Mouse (Mus musculus) forebrain, embryonic 11.5 days (tissue): Measurements from ENCODE around the gene Slc35a1. TPM values are rescaled to one million over a fixed set of nuclear protein-coding genes. Genes with fewer than 3 reads are reported as not detected.

Experiments
- ATAC-seq: fragments of 200-750 bp; cut with Nextera tagmentation; replicated peaks from 2 replicates; pipeline ENCODE4 v1.8.0; 2017; ENCODE audit warnings: moderate TSS enrichment; ENCODE audit not compliant: low FRiP score
- DNase-seq: peaks from one replicate; pipeline ENCODE4 v3.0.0-alpha.2; 2017; ENCODE audit warnings: low spot score
- H3K27ac ChIP-seq: fragments of 300-500 bp; sonication (generic); 2 replicates; pipeline ENCODE4 v1.5.1; 2014; ENCODE audit warnings: low read depth, low read length
- H3K27me3 ChIP-seq: fragments of 300-500 bp; sonication (generic); 2 replicates; pipeline ENCODE4 v1.6.1; 2014; ENCODE audit warnings: mild to moderate bottlenecking, low read length, mixed read lengths; ENCODE audit not compliant: control insufficient read depth, insufficient read depth
- H3K36me3 ChIP-seq: fragments of 300-500 bp; sonication (generic); 2 replicates; pipeline ENCODE4 v1.6.1; 2014; ENCODE audit warnings: mild to moderate bottlenecking, low read length, moderate library complexity, mixed read lengths; ENCODE audit not compliant: control insufficient read depth, insufficient read depth
- H3K4me1 ChIP-seq: fragments of 300-500 bp; sonication (generic); replicated peaks from 2 replicates; pipeline ENCODE4 v1.6.1; 2014; ENCODE audit warnings: low read length, mixed read lengths; ENCODE audit not compliant: control insufficient read depth, insufficient read depth
- H3K4me2 ChIP-seq: fragments of 300-500 bp; sonication (generic); 2 replicates; pipeline ENCODE4 v1.6.1; 2014; ENCODE audit warnings: low read depth, mild to moderate bottlenecking, low read length, moderate library complexity, mixed read lengths; ENCODE audit not compliant: severe bottlenecking
- H3K4me3 ChIP-seq: fragments of 300-500 bp; sonication (generic); 2 replicates; pipeline ENCODE4 v1.5.1; 2014; ENCODE audit warnings: low read depth, low read length
- H3K9ac ChIP-seq: fragments of 300-500 bp; sonication (generic); 2 replicates; pipeline ENCODE4 v1.6.1; 2014; ENCODE audit warnings: low read length
- H3K9me3 ChIP-seq: fragments of 300-500 bp; sonication (generic); 2 replicates; pipeline ENCODE4 v1.6.1; 2016; ENCODE audit warnings: low read length, mixed read lengths; ENCODE audit not compliant: control insufficient read depth
- WGBS: fragments of 180-500 bp; shearing (Covaris S2); extraction: QIAGEN DNeasy Blood & Tissue Kit; methylation state at CpG from one replicate; pipeline ENCODE4 v1.1.7; 2014; 5-methylcytosine and 5-hydroxymethylcytosine counted together
- polyA plus RNA-seq: library from polyadenylated mRNA; unstranded; fragments of >200 nt; fragmentation: Nextera tagmentation; extraction: Ambion mirVana; gene quantifications from 2 replicates; pipeline ENCODE4 v1.2.1, GENCODE M21; 2014

Slc35a1 gene
- polyA plus RNA-seq, 1 experiment from 2014 or later = 62.9 TPM

DNA sequence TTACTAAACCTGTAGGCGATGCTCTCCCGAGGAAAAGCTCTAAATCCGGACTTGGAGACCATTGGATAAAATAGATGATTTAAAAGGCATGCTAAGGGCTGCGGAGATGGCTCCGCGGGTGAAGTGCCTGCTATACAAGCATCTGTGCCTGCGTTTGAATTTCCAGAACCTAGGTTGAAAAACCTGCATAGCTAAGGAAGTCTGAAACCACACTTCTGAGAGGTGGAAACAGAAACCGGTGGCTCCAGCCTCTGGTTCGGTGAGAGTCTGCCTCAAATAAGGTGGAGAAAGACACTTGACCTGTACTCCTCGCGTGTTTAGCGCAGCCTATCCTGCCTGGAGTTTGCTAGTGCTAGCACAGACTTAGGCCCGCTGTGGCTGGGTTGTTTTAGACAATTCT is 71.9 kb downstream of the Slc35a1 start:
- Histone ChIP-seq H3K9me3 (no peaks in the 10 kb centered on the region), H3K9ac (peak overlapping the region; percentile 88), H3K4me1 (peaks cover 13% of the 10 kb centered on the region), H3K4me2 (peak overlapping the region; percentile 90), H3K4me3 (peak overlapping the region; percentile 77), H3K27ac (no peak overlapping the region), H3K27me3 (no peaks in the 10 kb centered on the region), H3K36me3 (no peaks in the 10 kb centered on the region)
- DNase-seq (no peak), ATAC-seq (0 out of 2 replicates have a peak, but pooled peaks have one; percentile 33)
- 2% methylated on average over 13 of the region's 13 CpGs for WGBS

DNA sequence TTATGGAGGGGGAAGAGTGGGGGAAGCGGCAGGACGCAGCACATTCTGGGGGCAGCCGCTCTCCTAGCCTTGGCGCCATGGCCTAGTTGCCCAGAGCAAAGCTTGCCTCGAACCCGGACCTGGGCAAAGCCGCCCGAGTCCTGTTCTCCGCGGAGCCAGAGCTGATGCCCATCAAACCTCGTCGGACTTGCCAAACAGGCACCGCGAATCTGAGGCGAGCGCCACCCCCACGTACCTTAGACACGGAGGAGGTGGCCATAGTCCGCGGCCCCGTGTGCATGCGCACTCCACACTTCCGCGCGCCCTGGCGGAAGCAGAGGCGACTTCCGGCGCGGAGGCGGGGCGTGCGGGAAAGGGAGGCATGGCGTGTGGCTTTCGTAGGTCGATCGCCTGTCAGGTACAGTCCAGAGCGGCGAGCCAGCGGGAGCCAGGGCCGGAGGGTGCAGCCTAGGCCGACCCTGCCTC is 72.6 kb downstream of the Slc35a1 start, which contains the start of the genes Orc3 and Rars2:
Orc3 (minus strand) TSS at position 315 of the 465 bp plus-strand sequence.
Rars2 (plus strand) TSS at position 328 of the 465 bp plus-strand sequence.
- 0% methylated on average over 42 of the region's 42 CpGs for WGBS
- Histone ChIP-seq H3K4me1 (peaks cover 13% of the 10 kb centered on the region), H3K36me3 (no peaks in the 10 kb centered on the region), H3K27ac (no peak within 1 kb of the TSS), H3K27me3 (no peaks in the 10 kb centered on the region), H3K9me3 (no peaks in the 10 kb centered on the region), H3K4me3 (peak within 1 kb of the TSS; percentile 77), H3K4me2 (peak within 1 kb of the TSS; percentile 90), H3K9ac (peak within 1 kb of the TSS; percentile 88)
- peak; percentile 93 for DNase-seq
- ATAC-seq = peak; percentile 99

DNA sequence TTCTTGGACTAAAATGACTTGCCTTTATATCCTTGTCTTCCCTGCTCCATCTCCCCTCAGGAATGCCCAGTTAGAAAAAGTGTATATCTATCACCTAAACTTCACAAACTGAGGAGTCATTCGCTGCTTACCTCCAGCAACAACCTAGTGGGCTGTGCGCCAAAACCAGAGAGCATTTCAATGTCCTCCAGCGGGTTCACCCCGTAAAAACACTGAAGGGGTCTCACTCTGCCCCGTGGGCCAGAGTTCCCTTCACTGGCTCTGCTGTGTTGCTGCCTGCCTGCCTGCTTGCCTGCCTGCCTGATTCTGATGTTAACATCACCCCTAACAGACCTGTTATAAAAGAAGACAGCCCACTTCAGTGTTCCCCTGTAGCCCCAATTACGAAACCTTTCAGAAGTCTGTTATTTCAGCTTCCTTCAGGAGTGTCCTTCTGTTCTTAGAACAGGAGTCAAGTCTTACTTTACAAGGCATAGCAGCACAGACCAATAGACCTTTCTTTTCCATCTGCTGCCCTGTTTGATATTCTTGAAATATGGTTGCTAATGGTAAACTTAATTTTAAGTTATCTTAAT is 73.6 kb downstream of the Slc35a1 start:
- peak overlapping the region; percentile 77 for H3K4me3 ChIP-seq
- no peaks in the 10 kb centered on the region for H3K36me3 ChIP-seq
- H3K27me3 ChIP-seq = no peaks in the 10 kb centered on the region
- H3K27ac ChIP-seq = no peak overlapping the region
- peak overlapping the region; percentile 88; the same call in 1 of the 2 replicates for H3K9ac ChIP-seq
- no peak for ATAC-seq
- no peaks in the 10 kb centered on the region for H3K9me3 ChIP-seq
- no peak for DNase-seq
- peak overlapping the region; percentile 90 for H3K4me2 ChIP-seq
- H3K4me1 ChIP-seq = peaks cover 13% of the 10 kb centered on the region
- WGBS = 78% methylated on average over 6 of the region's 6 CpGs

Other genes starting within 250 kb of the Slc35a1 start
- gene Akirin2, start 136.5 kb downstream of the Slc35a1 start, polyA plus RNA-seq = 91.0 and 91.6 TPM in 2 replicates
- gene Orc3, start 72.5 kb downstream of the Slc35a1 start, polyA plus RNA-seq = 123 and 133 TPM in 2 replicates
- 73.8 and 82.5 TPM in 2 replicates for gene Rars2, start 72.5 kb downstream of the Slc35a1 start, polyA plus RNA-seq
- 0.88 and 1.2 TPM in 2 replicates for gene Cfap206, start 42.8 kb upstream of the Slc35a1 start, polyA plus RNA-seq
- gene Gm136, start 68.8 kb upstream of the Slc35a1 start, polyA plus RNA-seq = not detected in 2 replicates
- gene Smim8, start 91.0 kb upstream of the Slc35a1 start, polyA plus RNA-seq = 42.1 and 48.9 TPM in 2 replicates
- gene Zfp292, start 195.5 kb upstream of the Slc35a1 start, polyA plus RNA-seq = 37.7 and 43.6 TPM in 2 replicates
- not detected in 2 replicates for gene Cga, start 206.3 kb upstream of the Slc35a1 start, polyA plus RNA-seq